Mouse (Mus musculus) forebrain, embryonic 14.5 days (tissue): ENCODE measurements around the gene Mettl23. TPM values are rescaled to one million over a fixed set of nuclear protein-coding genes. Genes with fewer than 3 reads are reported as not detected.

ENCODE experiments used
- ATAC-seq: fragments of 200-750 bp; cut with Nextera tagmentation; 2 replicates; pipeline ENCODE4 v1.8.0; 2017; ENCODE audit warnings: mild to moderate bottlenecking, moderate library complexity
- DNase-seq: peaks from one replicate; pipeline ENCODE4 v3.0.0-alpha.2; 2015; ENCODE audit warnings: low spot score
- H3K27ac ChIP-seq: fragments of 300-500 bp; sonication (generic); 2 replicates; pipeline ENCODE4 v1.5.1; 2014; ENCODE audit warnings: low read depth, mild to moderate bottlenecking, control low read depth, low read length, moderate library complexity
- H3K27me3 ChIP-seq: fragments of 300-500 bp; sonication (generic); replicated peaks from 2 replicates; pipeline ENCODE4 v1.6.1; 2014; ENCODE audit warnings: low read length, control low read depth, mixed read lengths; ENCODE audit not compliant: control insufficient read depth, insufficient read depth
- H3K36me3 ChIP-seq: fragments of 300-500 bp; sonication (generic); 2 replicates; pipeline ENCODE4 v1.6.1; 2014; ENCODE audit warnings: low read length, control low read depth; ENCODE audit not compliant: control insufficient read depth, insufficient read depth
- H3K4me1 ChIP-seq: fragments of 300-500 bp; sonication (generic); 2 replicates; pipeline ENCODE4 v1.6.1; 2014; ENCODE audit warnings: antibody characterized with exemption, low read length, control low read depth; ENCODE audit not compliant: control insufficient read depth, insufficient read depth
- H3K4me2 ChIP-seq: fragments of 300-500 bp; sonication (generic); 2 replicates; pipeline ENCODE4 v1.6.1; 2014; ENCODE audit warnings: mild to moderate bottlenecking, control low read depth, low read length
- H3K4me3 ChIP-seq: fragments of 300-500 bp; sonication (generic); 2 replicates; pipeline ENCODE4 v1.5.1; 2014; ENCODE audit warnings: low read depth, low read length, control low read depth
- H3K9ac ChIP-seq: fragments of 300-500 bp; sonication (generic); 2 replicates; pipeline ENCODE4 v1.6.1; 2014; ENCODE audit warnings: mild to moderate bottlenecking, low read length, control low read depth, moderate library complexity
- H3K9me3 ChIP-seq: fragments of 300-500 bp; sonication (generic); replicated peaks from 2 replicates; pipeline ENCODE4 v1.6.1; 2016; ENCODE audit warnings: low read length, control low read depth, mixed read lengths; ENCODE audit not compliant: control insufficient read depth
- WGBS: fragments of 180-500 bp; shearing (Covaris S2); extraction: QIAGEN DNeasy Blood & Tissue Kit; methylation state at CpG from one replicate; pipeline ENCODE4 v1.1.7; 2014; 5-methylcytosine and 5-hydroxymethylcytosine counted together
- polyA plus RNA-seq: library from polyadenylated mRNA; unstranded; fragments of >200 nt; fragmentation: Nextera tagmentation; extraction: Ambion mirVana; gene quantifications from 2 replicates; pipeline ENCODE4 v1.2.1, GENCODE M21; 2014

The Mettl23 gene
- polyA plus RNA-seq, 1 experiment from 2014 or later = 100 TPM

GRCm38 (mm10) chr11:116825230-116825629 is 17.8 kb upstream of the Mettl23 start:
- Histone ChIP-seq H3K27me3 (no peaks in the 10 kb centered on the region), H3K9me3 (no peaks in the 10 kb centered on the region), H3K27ac (peak overlapping the region; percentile 44; the same call in 1 of the 2 replicates), H3K4me1 (peaks cover 13% of the 10 kb centered on the region; the same call in 1 of the 2 replicates), H3K4me2 (no peak overlapping the region), H3K36me3 (no peaks in the 10 kb centered on the region), H3K9ac (no peak overlapping the region), H3K4me3 (no peak overlapping the region)
- ATAC-seq = no peak
- 66% methylated on average over 5 of the region's 5 CpGs for WGBS
- no peak for DNase-seq

GRCm38 (mm10) chr11:116826550-116827504 is 16.3 kb upstream of the Mettl23 start:
- peak overlapping the region; percentile 80 for H3K9ac ChIP-seq
- no peak overlapping the region for H3K27ac ChIP-seq
- no peaks in the 10 kb centered on the region for H3K36me3 ChIP-seq
- H3K4me1 ChIP-seq = peaks cover 13% of the 10 kb centered on the region; the same call in 1 of the 2 replicates
- DNase-seq (peak; percentile 68), ATAC-seq (0 out of 2 replicates have a peak, but pooled peaks have one; percentile 31)
- peak overlapping the region; percentile 45 for H3K4me3 ChIP-seq
- 10% methylated on average over 17 of the region's 17 CpGs for WGBS
- no peaks in the 10 kb centered on the region for H3K9me3 ChIP-seq
- no peaks in the 10 kb centered on the region for H3K27me3 ChIP-seq
- H3K4me2 ChIP-seq = peak overlapping the region; percentile 82

- H3K9me3 ChIP-seq = no peaks in the 10 kb centered on the region
- H3K36me3 ChIP-seq = no peaks in the 10 kb centered on the region
- no peak within 1 kb of the TSS; the same call in 1 of the 2 replicates for H3K27ac ChIP-seq
- DNase-seq (peak; percentile 63), ATAC-seq (peak; percentile 38)
- H3K4me2 ChIP-seq = peak within 1 kb of the TSS; percentile 82
- under 1% methylated on average over 60 of the region's 71 CpGs for WGBS
- no peaks in the 10 kb centered on the region for H3K27me3 ChIP-seq
- peak within 1 kb of the TSS; percentile 45 for H3K4me3 ChIP-seq
- H3K9ac ChIP-seq = peak within 1 kb of the TSS; percentile 80
- peaks cover 13% of the 10 kb centered on the region; the same call in 1 of the 2 replicates for H3K4me1 ChIP-seq
These were observed 15.4 kb upstream of the Mettl23 start, which contains the start of gene Mxra7 for GRCm38 (mm10) chr11:116827534-116828165. Mxra7 (minus strand) TSS chr11:116828046.

GRCm38 (mm10) chr11:116832172-116832685 is 10.8 kb upstream of the Mettl23 start:
- no peak for ATAC-seq
- no peaks in the 10 kb centered on the region for H3K9me3 ChIP-seq
- no peak for DNase-seq
- H3K4me1 ChIP-seq = peaks cover 6% of the 10 kb centered on the region; the same call in 1 of the 2 replicates
- peaks cover 45% of the 10 kb centered on the region for H3K36me3 ChIP-seq
- WGBS = 25% methylated on average over 4 of the region's 4 CpGs
- no peak overlapping the region for H3K4me2 ChIP-seq
- no peak overlapping the region for H3K4me3 ChIP-seq
- no peaks in the 10 kb centered on the region for H3K27me3 ChIP-seq
- no peak overlapping the region for H3K9ac ChIP-seq
- no peak overlapping the region; the same call in 1 of the 2 replicates for H3K27ac ChIP-seq

GRCm38 (mm10) chr11:116834954-116835353 is 8.1 kb upstream of the Mettl23 start:
- H3K9me3 ChIP-seq = no peaks in the 10 kb centered on the region
- H3K9ac ChIP-seq = no peak overlapping the region
- no peaks in the 10 kb centered on the region for H3K27me3 ChIP-seq
- peaks cover 72% of the 10 kb centered on the region for H3K36me3 ChIP-seq
- H3K4me2 ChIP-seq = no peak overlapping the region
- no peak overlapping the region for H3K4me3 ChIP-seq
- H3K4me1 ChIP-seq = no peaks in the 10 kb centered on the region
- DNase-seq (no peak), ATAC-seq (no peak)
- no peak overlapping the region for H3K27ac ChIP-seq
- WGBS = 88% methylated on average over 1 of the region's 1 CpGs

GRCm38 (mm10) chr11:116836283-116836682 is 6.8 kb upstream of the Mettl23 start:
- WGBS = 92% methylated on average over 4 of the region's 4 CpGs
- H3K9me3 ChIP-seq = no peaks in the 10 kb centered on the region
- no peak overlapping the region for H3K9ac ChIP-seq
- H3K4me2 ChIP-seq = no peak overlapping the region
- H3K27ac ChIP-seq = no peak overlapping the region
- ATAC-seq (no peak), DNase-seq (no peak)
- no peaks in the 10 kb centered on the region for H3K27me3 ChIP-seq
- H3K4me3 ChIP-seq = no peak overlapping the region
- H3K4me1 ChIP-seq = peaks cover 8% of the 10 kb centered on the region; the same call in 1 of the 2 replicates
- H3K36me3 ChIP-seq = peaks cover 85% of the 10 kb centered on the region

GRCm38 (mm10) chr11:116837441-116837840 is 5.6 kb upstream of the Mettl23 start:
- Histone ChIP-seq H3K4me2 (no peak overlapping the region), H3K9ac (no peak overlapping the region), H3K36me3 (peaks cover 85% of the 10 kb centered on the region), H3K27ac (no peak overlapping the region), H3K27me3 (no peaks in the 10 kb centered on the region), H3K4me1 (peaks cover 14% of the 10 kb centered on the region; the same call in 1 of the 2 replicates), H3K4me3 (no peak overlapping the region), H3K9me3 (no peaks in the 10 kb centered on the region)
- DNase-seq (no peak), ATAC-seq (no peak)
- WGBS = 93% methylated on average over 10 of the region's 10 CpGs

GRCm38 (mm10) chr11:116838936-116839335 is 4.1 kb upstream of the Mettl23 start:
- 89% methylated on average over 14 of the region's 14 CpGs for WGBS
- no peak overlapping the region for H3K4me2 ChIP-seq
- DNase-seq = no peak
- H3K4me1 ChIP-seq = peaks cover 16% of the 10 kb centered on the region
- no peaks in the 10 kb centered on the region for H3K27me3 ChIP-seq
- ATAC-seq = no peak
- H3K9ac ChIP-seq = no peak overlapping the region
- no peak overlapping the region for H3K4me3 ChIP-seq
- no peaks in the 10 kb centered on the region for H3K9me3 ChIP-seq
- no peak overlapping the region for H3K27ac ChIP-seq
- peaks cover 72% of the 10 kb centered on the region for H3K36me3 ChIP-seq
